In genomic region chr8:69832298-69832853, GRCm38 (mm10) we compare ENCODE assay signal across 7 mouse cellular contexts. TPM values are rescaled to one million over a fixed set of nuclear protein-coding genes. Genes with fewer than 3 reads are reported as not detected.
A peak's percentile ranks its signal among the peaks of the same experiment; 100 is the strongest.
DNase-seq lines count a peak whose midpoint lies in the region; ATAC-seq lines count a peak whose summit lies in the region.

Pbx4 (plus strand) TSS chr8:69832491.

- peak within 1 kb of the TSS; percentile 69 for H3K9ac ChIP-seq in embryonic facial prominence, embryonic 11.5 days (replicated peaks; ENCODE audit: low read length)
- H3K9ac ChIP-seq in midbrain, embryonic 12.5 days (replicated peaks) = peak within 1 kb of the TSS; percentile 76

- ATAC-seq in embryonic facial prominence, embryonic 11.5 days (replicated peaks; ENCODE audit: insufficient number of reproducible peaks, low FRiP score, low TSS enrichment, low read depth) = peak; percentile 98
- peak; percentile 98 for ATAC-seq in midbrain, embryonic 12.5 days (ENCODE audit: low FRiP score, low read depth)

- no peaks in the 10 kb centered on the region for H3K27me3 ChIP-seq in embryonic facial prominence, embryonic 11.5 days (ENCODE audit: control insufficient read depth, insufficient read depth, low read length)
- H3K27me3 ChIP-seq in limb, embryonic 10.5 days (ENCODE audit: low read depth, poor library complexity, severe bottlenecking) = 0 out of 2 replicates have a peak, but pooled peaks cover 14% of the 10 kb centered on the region
- no peaks in the 10 kb centered on the region for H3K27me3 ChIP-seq in midbrain, embryonic 12.5 days

- H3K4me1 ChIP-seq in embryonic facial prominence, embryonic 11.5 days (ENCODE audit: control insufficient read depth, insufficient read depth, low read length) = no peaks in the 10 kb centered on the region
- peaks cover 15% of the 10 kb centered on the region for H3K4me1 ChIP-seq in limb, embryonic 10.5 days
- peaks cover 21% of the 10 kb centered on the region for H3K4me1 ChIP-seq in midbrain, embryonic 12.5 days

- H3K4me3 ChIP-seq in embryonic facial prominence, embryonic 11.5 days (ENCODE audit: low read depth, low read length) = peak within 1 kb of the TSS; percentile 52
- H3K4me3 ChIP-seq in limb, embryonic 10.5 days = peak within 1 kb of the TSS; percentile 69
- H3K4me3 ChIP-seq in midbrain, embryonic 12.5 days = peak within 1 kb of the TSS; percentile 70

- no peaks in the 10 kb centered on the region for H3K9me3 ChIP-seq in embryonic facial prominence, embryonic 11.5 days (replicated peaks; ENCODE audit: control insufficient read depth, low read length)
- H3K9me3 ChIP-seq in limb, embryonic 10.5 days (replicated peaks) = no peaks in the 10 kb centered on the region
- no peaks in the 10 kb centered on the region for H3K9me3 ChIP-seq in midbrain, embryonic 12.5 days

- DNase-seq in adrenal gland, postnatal 36 days = peak; percentile 83 to 88
- DNase-seq in embryonic facial prominence, embryonic 11.5 days (ENCODE audit: low spot score) = peak; percentile 99
- DNase-seq in heart, adult 11 months = peak; percentile 99
- peak; percentile 83 for DNase-seq in kidney, adult 11 months
- DNase-seq in limb, embryonic 10.5 days (ENCODE audit: low spot score) = peak; percentile 93
- peak; percentile 79 for DNase-seq in skeletal muscle tissue, adult 2 months (ENCODE audit: low read depth, low spot score)

- H3K27ac ChIP-seq in embryonic facial prominence, embryonic 11.5 days (replicated peaks; ENCODE audit: low read depth, low read length) = peak within 1 kb of the TSS; percentile 25
- H3K27ac ChIP-seq in limb, embryonic 10.5 days = peak within 1 kb of the TSS; percentile 81
- peak within 1 kb of the TSS; percentile 89 for H3K27ac ChIP-seq in midbrain, embryonic 12.5 days (replicated peaks)

- under 1% methylated on average over 38 of the region's 38 CpGs for WGBS in embryonic facial prominence, embryonic 11.5 days
- under 1% methylated on average over 38 of the region's 38 CpGs for WGBS in limb, embryonic 10.5 days
- WGBS in midbrain, embryonic 12.5 days = 0% methylated on average over 38 of the region's 38 CpGs

- no peaks in the 10 kb centered on the region; the same call in 1 of the 2 replicates for H3K36me3 ChIP-seq in embryonic facial prominence, embryonic 11.5 days (replicated peaks; ENCODE audit: control insufficient read depth, insufficient read depth, low read depth, low read length)
- peaks cover 31% of the 10 kb centered on the region for H3K36me3 ChIP-seq in limb, embryonic 10.5 days
- peaks cover 22% of the 10 kb centered on the region; the same call in 1 of the 2 replicates for H3K36me3 ChIP-seq in midbrain, embryonic 12.5 days

- H3K4me2 ChIP-seq in embryonic facial prominence, embryonic 11.5 days (ENCODE audit: low read depth, low read length) = peak within 1 kb of the TSS; percentile 88
- peak within 1 kb of the TSS; percentile 74 for H3K4me2 ChIP-seq in midbrain, embryonic 12.5 days (replicated peaks)

RNA-seq across cellular contexts. Expression of gene Pbx4, which starts in this region (rescaled TPM):
- total RNA-seq in adrenal gland, postnatal 36 days (2021) = 1 to 10 TPM; 1.1 to 1.8 TPM
- polyA plus RNA-seq in embryonic facial prominence, embryonic 11.5 days (2014; fragmentation: Nextera tagmentation; extraction: Ambion mirVana) = 13.8 and 14.9 TPM in 2 replicates
- 9.2 and 9.6 TPM in 2 replicates for polyA plus RNA-seq in limb, embryonic 10.5 days (2016; fragmentation: Nextera tagmentation; extraction: Ambion mirVana)
- polyA plus RNA-seq in midbrain, embryonic 12.5 days (2016; fragmentation: Nextera tagmentation; extraction: Ambion mirVana) = 44.8 and 49.3 TPM in 2 replicates

Comparison
In these comparisons a context has a peak if more than half of its experiments do, and no peak if none do; other contexts are left out.
1. Peak in every context shown above with its lines: DNase-seq, ATAC-seq, H3K4me3 ChIP-seq and H3K27ac ChIP-seq.
2. H3K27ac ChIP-seq: peak in every context shown above with its lines; median percentile 89 in midbrain, embryonic 12.5 days; 81 in limb, embryonic 10.5 days; 25 in embryonic facial prominence, embryonic 11.5 days.